Mouse (Mus musculus) gastrocnemius, adult 18-20 months (tissue): ENCODE measurements around the gene Rapgef2. TPM values are rescaled to one million over a fixed set of nuclear protein-coding genes. Genes with fewer than 3 reads are reported as not detected.
A peak's percentile ranks its signal among the peaks of the same experiment; 100 is the strongest.

Source experiments
- DNase-seq: peaks from one replicate; pipeline ENCODE4 v3.0.0; 2021; ENCODE audit warnings: low spot score
- long read RNA-seq, 2 experiments: library from polyadenylated mRNA; stranded (forward); transcript quantifications; one replicate each; pipeline ENCODE4 v2.0.0; 2021
- total RNA-seq, 2 experiments: library from RNA; stranded (reverse); gene quantifications; 2 replicates each; pipeline ENCODE4 v1.2.3; 2021

Rapgef2 gene
- total RNA-seq: 10 to 100 TPM; 15.8 to 16.7 TPM
- long read RNA-seq, experiment 1, full-length matches to known transcripts: 4 of 8 reads
- long read RNA-seq, experiment 1, partial matches to known transcripts: 2 of 8 reads
- long read RNA-seq, experiment 1, other reads (novel, unspliced or antisense): 2 of 8 reads
- long read RNA-seq, experiment 2, full-length matches to known transcripts: 2 of 7 reads
- long read RNA-seq, experiment 2, partial matches to known transcripts: 3 of 7 reads
- long read RNA-seq, experiment 2, other reads (novel, unspliced or antisense): 2 of 7 reads

DNA sequence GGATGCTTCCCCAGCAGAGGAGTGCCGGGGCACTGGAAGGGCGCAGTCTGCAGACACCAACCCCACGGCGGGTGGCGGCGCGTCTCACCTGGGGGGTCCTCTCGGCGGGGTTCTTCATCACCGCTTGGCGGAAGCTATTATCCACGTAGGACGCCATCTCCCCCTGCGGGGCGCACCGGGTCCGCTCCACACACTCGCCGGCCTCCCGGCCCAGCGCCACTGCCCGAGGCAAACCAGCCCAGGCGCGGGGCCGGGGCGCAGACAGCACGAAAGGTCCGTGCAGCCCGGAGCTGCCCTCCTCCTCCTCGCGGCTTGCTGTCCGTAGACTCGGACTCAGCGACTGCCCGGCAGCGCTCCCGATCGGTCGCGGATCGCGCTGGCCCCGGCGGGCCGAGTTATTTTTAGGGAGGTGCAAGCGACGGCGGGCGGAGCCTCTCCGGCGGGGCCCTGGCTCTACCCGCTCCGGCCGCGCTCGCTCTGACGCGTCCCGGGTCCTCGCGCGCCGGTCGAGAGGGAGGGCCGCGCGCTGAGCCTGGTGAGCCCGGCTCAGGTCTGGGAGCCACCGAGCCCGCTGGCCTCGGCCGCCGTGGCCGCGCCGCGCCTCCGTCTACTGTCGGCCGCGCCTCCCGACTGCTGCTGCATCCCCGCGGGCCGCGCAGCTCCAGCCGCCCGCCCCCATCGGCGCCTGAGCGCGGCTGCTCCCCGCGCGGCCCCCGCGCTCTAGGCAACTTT is at the start of gene Rapgef2:
Gene Rapgef2, minus strand, starts transcription at position 142 of the 732 bp plus-strand sequence.
- DNase-seq: peak; percentile 83

DNA sequence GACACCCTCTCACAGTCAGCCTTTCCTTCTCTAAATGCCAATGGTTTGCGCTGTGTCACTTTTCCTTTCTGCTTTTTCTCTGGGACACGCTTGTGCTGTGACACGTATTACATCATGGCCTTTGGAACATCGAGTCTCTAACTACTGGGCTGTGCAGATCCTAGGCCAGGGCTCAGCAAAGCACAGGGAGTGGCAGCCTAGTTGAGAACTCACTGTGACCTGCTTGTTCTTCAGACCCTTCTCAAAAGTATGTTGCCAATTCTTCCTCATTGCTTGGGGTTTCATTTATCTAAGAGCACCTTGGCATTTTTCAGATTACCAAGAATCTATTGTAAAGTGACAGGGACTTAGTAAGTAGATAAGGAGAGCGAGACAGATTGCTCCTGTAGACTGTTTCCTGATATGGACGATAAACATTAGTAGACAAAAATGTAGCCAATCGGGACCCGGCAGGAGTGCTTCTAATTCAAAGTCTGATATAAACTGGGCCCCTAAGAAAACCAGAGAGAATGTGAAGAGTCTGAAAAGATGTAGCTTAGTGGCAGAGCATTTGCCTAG is 47.4 kb upstream of the Rapgef2 start:
- no peak for DNase-seq

DNA sequence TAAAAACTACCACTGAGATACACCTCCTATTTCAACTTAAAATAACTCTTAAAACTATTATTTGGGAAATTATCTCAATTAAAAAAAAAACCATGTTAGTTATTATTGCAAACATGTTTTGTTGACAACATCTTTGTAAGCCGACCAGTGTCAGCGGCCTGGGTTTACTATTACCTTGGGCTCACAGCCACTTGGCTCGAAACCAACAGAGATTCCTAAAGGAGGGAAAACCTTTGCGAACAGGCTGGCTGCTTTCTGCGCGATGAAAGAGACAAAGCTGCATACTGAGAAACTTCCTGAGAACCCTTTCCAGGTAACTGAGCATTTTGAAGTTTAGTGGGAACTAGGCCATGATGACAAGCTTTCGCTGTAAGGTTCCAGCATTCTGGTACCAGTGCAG is 46.7 kb upstream of the Rapgef2 start:
- no peak for DNase-seq

DNA sequence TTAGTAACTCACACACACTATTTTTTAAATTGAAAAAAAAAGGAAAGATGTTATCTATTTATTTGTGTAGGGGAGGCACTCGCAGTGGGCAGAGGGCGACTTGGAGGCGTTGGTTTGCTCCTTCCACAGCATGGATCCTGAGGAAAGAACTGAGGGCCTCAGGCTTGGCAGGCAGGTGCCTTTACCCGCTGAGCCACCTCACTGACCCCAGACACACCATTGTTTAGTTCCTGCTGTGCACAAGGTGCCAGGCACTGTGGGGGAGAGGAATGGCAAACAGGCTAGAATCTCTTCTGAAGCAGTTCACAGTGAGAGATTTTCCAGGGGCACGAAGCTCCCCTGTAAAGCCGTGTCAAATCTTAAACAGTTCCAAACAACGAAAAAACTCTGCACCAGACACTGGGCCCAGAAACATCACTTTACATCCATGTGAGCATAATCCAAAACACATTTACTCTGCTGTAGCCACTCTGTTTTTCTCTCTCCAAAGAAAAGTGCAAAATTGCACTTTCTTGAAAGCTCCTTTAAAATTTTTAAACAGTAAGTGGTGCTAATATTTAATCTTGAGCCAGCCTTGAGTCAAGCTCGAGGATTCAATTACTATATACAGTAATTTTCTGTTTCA is 43.5 kb upstream of the Rapgef2 start:
- DNase-seq: no peak

DNA sequence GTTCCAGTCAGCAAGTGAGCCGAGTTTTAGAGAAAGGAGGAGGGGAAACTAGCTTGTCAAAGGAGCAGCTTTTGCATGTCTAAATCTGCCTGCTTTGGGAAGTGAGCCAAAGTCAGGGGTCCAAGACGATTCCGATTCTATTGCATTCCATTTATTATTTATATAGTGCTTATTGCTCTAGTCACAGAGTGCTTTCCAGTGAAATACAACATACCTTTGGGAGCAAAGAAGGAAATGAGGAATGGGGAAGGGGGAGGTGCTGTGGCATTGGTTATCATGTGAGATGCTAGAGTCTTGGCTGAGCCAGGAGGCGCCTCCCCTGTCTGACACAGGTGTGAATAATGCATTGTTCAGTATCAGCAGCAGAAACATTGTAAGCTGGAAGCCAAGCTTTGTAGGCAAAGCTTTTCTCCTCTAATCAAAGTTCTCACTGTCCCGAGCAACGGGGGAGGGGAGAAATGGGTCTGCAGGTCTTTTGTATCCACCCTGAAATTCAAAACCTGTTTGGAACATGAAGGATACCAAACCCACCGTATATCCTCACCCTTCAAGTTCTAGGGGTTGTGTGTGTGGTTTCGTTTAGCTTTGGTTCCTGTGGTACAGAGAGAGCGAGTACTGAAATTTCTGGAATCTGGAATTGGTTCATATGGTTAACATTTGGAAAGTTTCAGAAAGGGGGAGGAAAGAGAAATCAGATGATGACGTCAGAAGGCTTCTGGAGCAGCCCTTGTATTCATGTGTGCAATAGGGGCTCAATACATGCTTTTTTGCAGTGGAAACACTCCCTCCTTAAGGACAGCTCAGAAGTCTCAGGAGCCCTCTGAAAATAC is 38.6 kb upstream of the Rapgef2 start:
- no peak for DNase-seq

DNA sequence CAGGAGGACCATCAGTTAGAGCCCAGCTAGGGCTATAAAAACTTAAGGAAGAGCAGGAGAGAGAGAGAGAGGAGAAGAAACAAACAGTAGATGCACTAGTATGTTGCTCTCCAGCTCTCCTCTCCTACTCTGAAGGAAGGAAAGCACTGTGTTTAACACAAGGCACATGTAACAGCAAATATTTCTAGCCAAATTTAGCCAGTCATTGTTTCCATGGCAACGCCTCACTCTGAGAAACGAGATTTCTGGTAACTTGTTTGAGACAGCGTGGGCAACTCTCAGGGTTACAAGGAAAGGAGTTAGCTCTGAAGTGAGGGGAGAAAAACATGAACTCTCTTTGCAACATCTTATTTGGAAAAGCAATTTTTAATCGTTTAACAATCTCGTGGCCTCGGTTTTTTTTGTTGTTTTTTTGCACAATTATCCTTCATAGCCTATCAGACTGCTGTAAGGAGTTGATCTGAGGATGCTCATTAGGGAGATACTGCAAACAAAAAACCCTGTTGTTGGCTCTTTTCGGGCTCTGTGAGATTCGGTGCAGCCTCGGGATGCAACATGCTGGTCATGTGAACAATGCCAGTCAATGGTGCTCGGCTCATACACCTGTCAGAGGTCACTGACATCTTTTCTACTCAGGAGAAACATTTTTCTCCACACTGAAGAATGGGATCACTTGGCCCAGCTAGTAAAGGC is 27.8 kb upstream of the Rapgef2 start:
- DNase-seq: no peak

DNA sequence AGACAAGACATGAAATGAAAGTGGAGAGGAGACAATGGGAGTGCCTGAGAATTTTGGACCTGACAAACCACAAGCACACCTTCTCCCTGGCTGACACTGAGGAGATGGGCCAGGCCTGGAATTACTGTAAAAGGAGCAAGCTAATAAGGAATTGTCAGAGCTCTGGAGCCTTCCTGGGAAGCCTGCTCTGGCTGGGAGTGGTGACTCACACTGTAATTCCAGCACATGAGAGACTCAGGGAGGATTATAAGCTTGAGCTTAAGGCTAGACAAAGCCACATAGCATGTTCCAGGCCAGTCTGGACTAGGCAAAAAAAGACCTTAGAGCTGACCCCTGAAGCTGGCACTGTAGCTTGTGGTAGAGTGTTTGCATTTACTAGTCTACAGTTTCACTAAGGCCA is 25.6 kb upstream of the Rapgef2 start:
- DNase-seq: no peak

DNA sequence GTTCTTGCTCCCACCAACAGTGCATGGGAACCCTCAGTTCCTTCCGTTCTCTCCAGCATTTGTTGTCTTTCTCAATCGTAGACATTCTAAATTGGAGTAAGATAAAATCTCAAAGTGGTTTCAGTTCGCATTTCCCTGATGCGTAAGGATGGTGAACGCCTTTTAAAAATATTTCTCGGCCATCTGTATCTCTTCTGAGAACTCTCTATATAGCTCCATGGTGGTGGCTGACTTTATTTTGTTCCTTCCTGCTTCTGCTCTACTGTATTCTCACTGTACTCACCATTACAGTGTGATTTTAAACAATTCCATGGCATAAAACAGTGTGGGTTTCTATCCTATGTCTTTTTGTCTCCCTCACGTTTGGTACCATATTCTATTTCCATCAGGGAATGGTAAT is 23.9 kb upstream of the Rapgef2 start:
- DNase-seq: no peak

DNA sequence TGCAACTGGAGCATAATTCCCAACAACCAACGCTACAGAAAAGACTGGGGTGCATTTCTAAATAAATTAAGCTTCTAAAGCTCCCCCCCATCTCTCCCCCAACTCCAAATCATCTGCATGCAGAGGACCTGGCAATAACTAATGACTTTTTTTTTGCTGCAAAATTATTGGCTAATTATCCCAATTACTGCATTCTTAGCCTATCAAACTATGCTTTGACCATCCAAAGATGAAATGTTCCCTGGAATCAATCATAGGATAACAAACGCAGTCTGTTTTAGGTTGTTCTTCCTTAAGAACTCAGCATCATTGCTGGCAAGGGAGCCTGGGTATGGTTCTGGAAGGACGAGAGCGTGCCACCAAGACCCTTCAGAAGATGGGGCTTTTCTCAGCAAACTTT is 22.3 kb upstream of the Rapgef2 start:
- DNase-seq: no peak

DNA sequence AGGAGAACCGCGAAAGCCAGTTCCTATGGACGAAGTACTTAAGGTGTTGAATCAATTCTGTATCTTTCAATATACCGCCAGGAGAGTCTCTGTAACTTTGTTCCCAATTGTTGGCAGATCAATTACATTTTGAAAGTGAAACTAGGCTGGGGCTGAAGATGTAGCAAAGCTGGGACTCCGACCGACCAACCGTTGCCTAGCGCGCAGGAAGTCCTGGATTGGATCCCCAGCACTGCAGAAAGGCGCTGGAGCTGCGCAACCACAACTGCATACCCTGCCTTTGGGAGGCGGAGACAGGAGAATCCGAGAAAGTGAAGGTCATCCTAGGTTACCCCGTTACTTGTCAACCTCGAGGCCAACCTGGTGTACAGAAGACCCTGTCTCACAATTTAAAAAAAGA is 13.1 kb upstream of the Rapgef2 start:
- peak; percentile 9 for DNase-seq

DNA sequence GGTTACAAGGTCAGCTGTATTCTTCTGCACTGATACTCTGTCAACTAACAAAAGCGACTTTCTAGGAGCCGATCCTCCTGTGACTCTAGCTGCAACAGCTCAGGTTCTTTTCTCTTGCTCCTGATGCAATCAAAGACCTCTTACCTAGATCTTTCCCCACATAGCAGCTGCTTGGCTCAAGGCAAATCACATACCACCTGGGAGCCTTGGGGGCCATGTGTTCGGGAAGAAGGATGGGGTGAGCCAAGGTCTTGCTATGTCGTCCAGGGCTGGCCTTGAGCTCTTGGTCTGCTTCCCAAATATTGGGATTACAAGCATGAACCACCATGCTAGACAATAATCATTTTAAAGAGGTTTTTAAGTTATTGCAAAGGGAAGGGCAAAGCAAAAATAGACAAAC is 11.0 kb upstream of the Rapgef2 start:
- DNase-seq: no peak

DNA sequence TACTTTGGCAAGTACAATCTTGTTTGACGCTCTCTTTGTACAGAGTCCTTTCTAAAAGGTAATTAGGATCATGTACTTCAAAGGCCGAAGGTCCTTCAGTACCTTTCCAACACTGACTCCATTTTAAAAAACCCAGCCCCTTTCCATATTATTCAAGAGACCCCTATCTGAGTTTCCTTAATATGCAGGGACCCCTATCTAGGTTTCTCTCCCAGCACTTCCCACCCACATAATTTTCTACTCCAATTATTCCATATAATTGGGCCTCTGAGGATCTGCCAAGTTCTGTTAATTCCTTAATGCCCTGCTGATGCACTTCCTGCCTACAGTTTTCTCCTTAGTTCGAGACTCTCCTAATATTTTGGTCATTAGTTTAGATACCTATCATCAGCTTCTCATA is 10.3 kb upstream of the Rapgef2 start:
- no peak for DNase-seq

DNA sequence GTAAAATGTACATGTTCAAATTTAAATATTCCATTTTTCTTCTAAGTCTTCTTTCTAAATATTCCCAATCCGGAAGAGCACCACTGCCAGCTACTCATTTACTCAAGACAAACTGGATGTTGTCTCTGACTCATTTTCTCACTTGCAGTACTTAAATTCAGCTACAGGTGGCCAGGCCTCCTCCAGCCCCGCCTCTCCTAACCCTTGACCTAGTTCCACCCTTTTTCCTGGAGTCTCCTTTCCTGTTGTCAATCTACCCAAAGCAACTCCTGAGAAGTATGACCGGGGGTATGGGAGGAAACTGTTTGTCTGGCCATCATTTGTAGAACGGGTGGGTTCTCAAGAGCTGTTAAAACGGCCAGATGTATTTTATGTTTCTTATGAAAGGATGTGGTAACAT is 9.7 kb upstream of the Rapgef2 start:
- DNase-seq: no peak

DNA sequence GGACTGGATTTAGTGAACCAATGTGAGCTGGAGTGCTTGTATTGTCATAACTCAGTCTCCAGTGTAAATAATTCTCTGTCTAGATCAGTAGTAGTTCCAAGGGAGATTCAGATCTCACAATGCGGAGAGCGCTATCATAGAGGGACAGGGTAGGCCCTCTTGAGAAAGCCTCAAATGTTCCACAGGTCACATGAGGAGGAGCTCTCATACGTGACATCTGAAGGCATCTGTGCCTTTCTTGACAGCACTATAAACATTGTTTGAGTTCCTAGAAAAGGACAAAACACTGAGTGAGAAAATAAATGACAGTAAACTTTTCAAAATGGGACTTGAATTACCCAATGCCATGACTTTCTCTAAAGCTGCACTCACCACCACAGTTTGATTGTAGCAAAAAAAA is 8.4 kb upstream of the Rapgef2 start:
- no peak for DNase-seq

DNA sequence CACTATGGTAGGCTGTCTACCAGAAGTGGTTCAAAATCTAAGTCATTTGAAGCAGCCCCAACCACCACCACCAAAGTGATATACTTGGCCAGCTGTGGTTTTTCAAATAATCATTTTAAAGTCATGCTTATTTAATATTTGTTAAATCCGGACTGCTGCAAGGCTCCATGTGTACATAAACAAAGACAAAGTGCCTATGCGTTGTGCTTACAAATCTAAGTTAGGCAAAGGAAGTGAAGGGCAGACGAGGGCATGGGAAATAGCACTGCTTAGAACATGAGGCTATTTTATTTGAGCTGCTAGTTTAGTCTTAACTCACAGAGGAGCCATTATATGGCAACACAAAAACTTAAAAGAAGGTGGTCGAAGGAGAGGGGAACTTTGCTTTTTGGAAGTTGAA is 6.7 kb upstream of the Rapgef2 start:
- no peak for DNase-seq

DNA sequence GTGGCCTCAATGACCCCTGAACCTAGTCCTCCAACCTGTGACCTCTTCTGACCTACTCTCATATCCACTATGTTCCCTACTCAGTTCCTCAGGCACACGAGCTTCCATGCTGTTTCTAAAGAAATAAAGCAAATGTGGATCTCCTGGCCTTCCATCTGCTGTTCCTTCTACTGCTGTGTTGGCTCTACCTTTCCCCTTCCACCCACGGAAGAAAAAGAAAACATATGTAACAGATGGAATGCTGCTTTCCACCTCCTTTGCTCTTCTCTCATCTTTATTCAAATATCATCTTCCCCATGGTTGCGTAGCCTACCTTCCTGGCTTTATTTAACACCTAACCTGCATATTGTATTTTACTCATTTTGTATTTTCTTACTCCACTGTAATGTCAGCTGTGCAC is 2.7 kb upstream of the Rapgef2 start:
- no peak for DNase-seq

DNA sequence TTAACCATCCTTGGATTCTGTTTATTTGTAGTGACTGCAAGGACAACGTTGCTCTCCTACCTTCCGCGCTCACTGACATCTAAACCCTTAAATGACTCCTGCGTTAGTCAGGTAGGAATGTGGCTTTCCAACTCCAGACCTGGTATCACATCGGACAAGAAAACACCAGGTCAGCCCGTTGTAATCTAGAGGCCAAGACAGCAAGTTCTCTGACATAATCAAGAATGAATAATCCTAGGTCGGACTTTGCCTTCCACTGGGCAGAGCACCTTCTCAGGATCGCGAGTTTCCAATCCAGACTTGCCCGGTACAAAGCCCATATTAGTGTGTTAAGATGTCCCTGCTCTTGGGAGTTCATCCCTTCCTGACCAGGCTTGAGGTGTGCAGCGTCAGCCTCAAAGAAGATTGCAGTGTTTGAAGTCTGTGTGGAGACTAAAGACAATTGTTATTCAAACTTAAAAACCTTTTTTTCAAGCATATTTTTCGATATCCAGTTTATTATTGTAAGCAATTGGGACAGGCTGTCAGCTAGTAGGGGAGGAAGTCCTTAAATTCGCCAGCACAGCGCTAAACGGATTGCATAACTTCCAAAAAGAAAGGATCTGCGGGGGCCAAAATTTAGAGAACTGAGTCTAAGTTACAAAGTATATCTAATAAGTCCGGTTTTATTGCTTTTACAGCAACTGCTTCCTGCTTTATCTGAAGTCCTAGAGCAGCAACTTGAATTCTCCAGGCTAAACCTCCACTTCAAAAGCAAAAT is 1.6 kb upstream of the Rapgef2 start:
- DNase-seq: no peak

DNA sequence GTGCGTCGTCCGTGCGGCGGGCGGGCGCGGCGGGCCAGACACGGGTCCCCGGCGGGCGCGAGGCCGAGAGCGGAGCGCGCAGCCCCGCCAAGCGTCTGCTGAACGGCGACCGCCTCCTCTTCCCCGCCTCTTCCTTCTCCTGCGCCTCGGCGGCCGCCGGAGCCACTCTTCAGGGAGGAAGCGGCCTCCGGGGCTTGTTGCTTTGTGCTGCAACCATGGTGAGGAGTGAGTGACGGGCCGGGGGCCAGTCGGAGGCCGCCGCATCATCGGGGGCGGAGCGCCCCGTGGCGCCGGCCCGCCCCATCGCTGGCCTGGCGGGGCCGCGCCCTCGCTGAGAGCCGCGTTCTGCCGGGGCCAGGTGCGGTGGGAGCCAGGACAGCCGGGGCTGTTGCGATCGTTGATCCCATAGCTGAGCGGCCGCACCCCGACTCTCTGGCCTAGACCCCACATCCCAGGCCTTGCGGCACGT is 825 bp upstream of the Rapgef2 start:
- peak; percentile 94 for DNase-seq

DNA sequence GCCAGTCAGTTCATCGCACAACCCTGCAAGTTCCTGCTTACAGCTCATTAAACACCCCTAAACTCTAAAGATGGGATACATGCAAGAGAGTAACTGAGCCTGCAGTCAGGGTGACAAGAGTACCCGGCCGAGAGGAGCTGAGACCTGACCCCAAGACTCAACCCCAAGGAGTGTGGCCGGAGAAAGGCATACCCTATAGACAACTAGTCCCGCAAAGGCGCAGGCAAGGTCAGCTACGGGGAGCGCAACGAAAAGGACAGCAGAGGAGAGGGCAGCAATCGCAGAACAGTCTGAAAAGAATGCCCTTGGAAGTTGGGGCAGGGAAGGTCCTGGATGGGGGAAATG is 314 bp downstream of the Rapgef2 start:
- DNase-seq: peak; percentile 27

DNA sequence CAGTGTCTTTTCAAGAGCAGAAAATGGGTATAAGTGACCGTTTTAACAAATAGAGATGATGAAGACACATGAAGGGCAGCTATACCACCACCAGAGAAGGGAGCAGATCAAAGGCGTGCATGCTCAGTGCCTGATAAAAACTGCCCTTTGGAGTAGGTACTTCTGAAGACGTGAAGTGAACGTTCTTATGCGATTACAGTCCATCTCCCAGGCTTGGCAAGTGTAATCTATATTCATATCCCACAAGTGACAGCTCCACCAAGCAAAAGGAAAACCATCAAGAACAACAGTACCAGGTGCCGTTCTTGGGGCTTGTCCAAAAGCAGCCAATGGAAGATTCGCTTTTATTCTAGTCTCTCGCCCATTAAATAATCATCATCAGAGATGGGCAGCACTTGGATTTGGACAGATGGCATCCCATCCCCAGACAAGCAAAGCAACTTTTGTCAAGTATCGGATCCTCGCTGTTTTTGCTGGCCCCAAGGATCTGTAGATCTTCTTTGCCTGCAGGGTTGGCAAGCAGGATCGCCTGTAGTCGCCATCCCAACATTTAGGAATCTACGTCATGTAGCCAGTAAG is 1.1 kb downstream of the Rapgef2 start:
- DNase-seq: no peak
